Mouse (Mus musculus) CH12.LX (cell line): ENCODE results near the gene Foxo6. TPM values are rescaled to one million over a fixed set of nuclear protein-coding genes. Genes with fewer than 3 reads are reported as not detected.
A peak's percentile ranks its signal among the peaks of the same experiment; 100 is the strongest.

ENCODE experiments used
- DNase-seq: peaks from one replicate; pipeline ENCODE4 v3.0.0-alpha.2; 2013; ENCODE audit errors: extremely low read depth
- H3K27ac ChIP-seq: 2 replicates; pipeline ENCODE4 v1.5.1; 2012; ENCODE audit warnings: low read depth, mild to moderate bottlenecking, control low read depth, moderate library complexity; ENCODE audit not compliant: insufficient read depth
- H3K27me3 ChIP-seq: replicated peaks from 2 replicates; pipeline ENCODE3; 2012; ENCODE audit warnings: inconsistent platforms
- H3K36me3 ChIP-seq, 2 experiments: replicated peaks in 1 of 2; 2 replicates each; pipeline versions ENCODE3 to v1.6.1; 2012; ENCODE audit warnings: inconsistent platforms in 1 of 2, low read length in 1 of 2, mild to moderate bottlenecking in 1 of 2, mixed read lengths in 1 of 2, moderate library complexity in 1 of 2; ENCODE audit not compliant: control insufficient read depth in 1 of 2, insufficient read depth in 1 of 2
- H3K4me1 ChIP-seq, 2 experiments: 2 replicates each; pipeline ENCODE4 v1.6.1; 2012; ENCODE audit warnings: inconsistent platforms in 1 of 2, moderate library complexity in 1 of 2; ENCODE audit not compliant: insufficient read depth in 2 of 2, control insufficient read depth in 1 of 2
- H3K4me2 ChIP-seq: 2 replicates; pipeline ENCODE4 v1.6.1; 2012; ENCODE audit warnings: low read depth, mild to moderate bottlenecking, control low read depth; ENCODE audit not compliant: poor library complexity, insufficient read depth, severe bottlenecking
- H3K4me3 ChIP-seq, 3 experiments: fragments of 150-350 bp in 1 of 3; sonication (generic) in 1 of 3; replicated peaks in 1 of 3; 2 replicates each; pipeline versions ENCODE3 to v1.5.1; 2011 to 2012; ENCODE audit warnings: low read depth in 2 of 3, low read length in 2 of 3, mild to moderate bottlenecking in 2 of 3, moderate library complexity in 2 of 3, control low read depth in 1 of 3, improper control_type of control experiment in 1 of 3, inconsistent platforms in 1 of 3, mixed read lengths in 1 of 3; ENCODE audit not compliant: poor library complexity in 1 of 3
- H3K79me2 ChIP-seq: replicated peaks from 2 replicates; pipeline ENCODE4 v1.6.1; 2012; ENCODE audit warnings: mild to moderate bottlenecking, moderate library complexity; ENCODE audit not compliant: control insufficient read depth, poor library complexity, insufficient read depth, severe bottlenecking; ENCODE audit errors: extremely low read depth
- H3K9ac ChIP-seq: 2 replicates; pipeline ENCODE4 v1.6.1; 2012; ENCODE audit warnings: low read depth, mild to moderate bottlenecking, control low read depth, moderate library complexity; ENCODE audit not compliant: insufficient read depth
- H3K9me3 ChIP-seq: replicated peaks from 2 replicates; pipeline ENCODE3; 2012; ENCODE audit warnings: low read length, inconsistent platforms, mixed read lengths
- BHLHE40 ChIP-seq: IDR thresholded peaks from 2 replicates; pipeline ENCODE4 v1.6.1; 2011; ENCODE audit warnings: mild to moderate bottlenecking, low read depth, low read length, improper control_type of control experiment
- CHD2 ChIP-seq: IDR thresholded peaks from 2 replicates; pipeline ENCODE4 v1.6.1; 2011; ENCODE audit warnings: low read length, improper control_type of control experiment
- E2F4 ChIP-seq: IDR thresholded peaks from 2 replicates; pipeline ENCODE4 v1.6.1; 2011; ENCODE audit warnings: low read depth, low read length, improper control_type of control experiment; ENCODE audit not compliant: insufficient replicate concordance
- ELF1 ChIP-seq: IDR thresholded peaks from 2 replicates; pipeline ENCODE4 v1.6.1; 2014; ENCODE audit warnings: low read depth, mild to moderate bottlenecking, inconsistent platforms, low read length, improper control_type of control experiment
- EP300 ChIP-seq: IDR thresholded peaks from 2 replicates; pipeline ENCODE4 v1.6.1; 2011; ENCODE audit warnings: low read length, improper control_type of control experiment
- GABPA ChIP-seq: IDR thresholded peaks from 2 replicates; pipeline ENCODE4 v1.6.1; 2012; ENCODE audit warnings: low read depth, low read length, improper control_type of control experiment, inconsistent platforms; ENCODE audit not compliant: insufficient replicate concordance
- HCFC1 ChIP-seq: IDR thresholded peaks from 2 replicates; pipeline ENCODE4 v1.6.1; 2012; ENCODE audit warnings: low read depth, mild to moderate bottlenecking, inconsistent platforms, low read length, improper control_type of control experiment
- JUN ChIP-seq: IDR thresholded peaks from 2 replicates; pipeline ENCODE4 v1.6.1; 2011; ENCODE audit warnings: low read depth, mild to moderate bottlenecking, low read length, improper control_type of control experiment, moderate library complexity; ENCODE audit not compliant: insufficient read depth
- KAT2A ChIP-seq: IDR thresholded peaks from 2 replicates; pipeline ENCODE4 v1.6.1; 2012; ENCODE audit warnings: low read length, improper control_type of control experiment, inconsistent platforms; ENCODE audit not compliant: insufficient replicate concordance
- MAX ChIP-seq: IDR thresholded peaks from 2 replicates; pipeline ENCODE4 v1.6.1; 2011; ENCODE audit warnings: low read length, improper control_type of control experiment
- MAZ ChIP-seq: IDR thresholded peaks from 2 replicates; pipeline ENCODE4 v1.6.1; 2012; ENCODE audit warnings: low read depth, mild to moderate bottlenecking, inconsistent platforms, low read length, improper control_type of control experiment, moderate library complexity
- NELFE ChIP-seq: IDR thresholded peaks from 2 replicates; pipeline ENCODE4 v1.6.1; 2011; ENCODE audit warnings: low read depth, low read length, improper control_type of control experiment
- NRF1 ChIP-seq: IDR thresholded peaks from 2 replicates; pipeline ENCODE4 v1.6.1; 2014; ENCODE audit warnings: low read depth, mild to moderate bottlenecking, inconsistent platforms, low read length, improper control_type of control experiment, moderate library complexity
- POLR2A ChIP-seq: IDR thresholded peaks from 2 replicates; pipeline ENCODE4 v1.6.1; 2011; ENCODE audit warnings: low read depth, mild to moderate bottlenecking, improper control_type of control experiment, low read length
- SMC3 ChIP-seq: IDR thresholded peaks from 2 replicates; pipeline ENCODE4 v1.6.1; 2011; ENCODE audit warnings: low read depth, low read length, improper control_type of control experiment
- UBTF ChIP-seq: IDR thresholded peaks from 2 replicates; pipeline ENCODE4 v1.6.1; 2012; ENCODE audit warnings: low read depth, mild to moderate bottlenecking, inconsistent platforms, low read length, improper control_type of control experiment, moderate library complexity
- USF1 ChIP-seq: IDR thresholded peaks from 2 replicates; pipeline ENCODE4 v1.6.1; 2014; ENCODE audit warnings: low read depth, mild to moderate bottlenecking, inconsistent platforms, low read length, improper control_type of control experiment
- USF2 ChIP-seq: conservative IDR thresholded peaks from 2 replicates; pipeline ENCODE4 v1.6.1; 2011; ENCODE audit warnings: low read depth, low read length, improper control_type of control experiment
- ZKSCAN1 ChIP-seq: IDR thresholded peaks from 2 replicates; pipeline ENCODE4 v1.6.1; 2012; ENCODE audit warnings: low read depth, inconsistent platforms, low read length, improper control_type of control experiment, borderline replicate concordance
- dilution Hi-C: fragments of 300-500 bp; cut with MboI; formaldehyde crosslinking; loops from 2 replicates; pipeline ENCODE4 v1.14.3; 2020; ENCODE audit warnings: low sequenced_read_pairs; ENCODE audit not compliant: extremely low pct_unique_long_range_greater_than_20kb, extremely low pct_ligation_motif_present
- in situ Hi-C: fragments of 300-500 bp; cut with MboI; formaldehyde crosslinking; loops from 3 replicates; pipeline ENCODE4 v1.14.3; 2019; ENCODE audit warnings: low sequenced_read_pairs, low pct_ligation_motif_present, low pct_unique_long_range_greater_than_20kb, mixed read lengths
- polyA plus RNA-seq: library from polyadenylated mRNA; unstranded; fragments of >175 nt; gene quantifications from 2 replicates; pipeline ENCODE4 v1.2.1, GENCODE M21; 2012; ENCODE audit warnings: low read depth; ENCODE audit not compliant: insufficient read length
- total RNA-seq, 2 experiments: library from RNA; depleted of rRNA; stranded (reverse); fragments of 300-350 nt in 1 of 2; fragments of >200 nt in 1 of 2; gene quantifications; 2 replicates each; pipeline ENCODE4 v1.2.3; 2012 to 2014

Gene Foxo6
- total and polyA plus RNA-seq, 3 experiments: not detected

DNA sequence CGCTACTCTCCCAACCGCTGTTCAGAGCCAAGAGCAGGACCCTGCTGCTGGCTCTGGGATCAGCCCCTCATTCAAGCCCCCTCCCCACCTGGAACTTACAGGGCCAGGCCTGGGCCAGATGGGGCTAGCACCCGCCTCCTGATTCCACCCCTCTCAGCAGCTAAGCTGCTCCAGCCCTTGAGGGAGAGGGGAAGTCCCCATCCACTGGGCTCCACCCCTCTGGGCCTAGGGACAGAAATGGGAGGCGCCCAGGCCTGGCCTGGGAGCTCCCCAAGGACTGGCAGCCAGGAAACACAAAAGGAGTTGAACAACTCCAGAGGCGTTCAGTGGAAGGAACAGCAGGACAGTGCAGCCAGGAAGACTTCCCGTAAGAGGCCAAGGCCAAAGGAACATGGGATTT, 4.0 kb downstream of the Foxo6 start:
- H3K9ac ChIP-seq: no peak overlapping the region
- no peaks in the 10 kb centered on the region for H3K79me2 ChIP-seq
- H3K9me3 ChIP-seq: no peaks in the 10 kb centered on the region
- peak; percentile 77 for DNase-seq
- no peaks in the 10 kb centered on the region for H3K36me3 ChIP-seq
- H3K27me3 ChIP-seq: peaks cover 92% of the 10 kb centered on the region
- in situ Hi-C loops (no loop called here), dilution Hi-C loops (no loop called here)
- no peak for TF ChIP-seq POLR2A
- TF ChIP-seq USF1: no peak
- no peak for TF ChIP-seq MAX
- no peak for TF ChIP-seq CHD2
- no peak for TF ChIP-seq EP300
- TF ChIP-seq NRF1: no peak
- TF ChIP-seq HCFC1: no peak
- no peak for TF ChIP-seq BHLHE40
- TF ChIP-seq NELFE: no peak
- no peak for TF ChIP-seq UBTF
- TF ChIP-seq E2F4: no peak
- TF ChIP-seq GABPA: no peak
- no peak for TF ChIP-seq JUN
- no peak for TF ChIP-seq USF2
- no peak for TF ChIP-seq MAZ
- TF ChIP-seq ZKSCAN1: no peak
- TF ChIP-seq ELF1: no peak
- no peak for TF ChIP-seq KAT2A
- no peak for TF ChIP-seq SMC3
- peak overlapping the region; percentile 99 for H3K4me2 ChIP-seq
- no peak overlapping the region for H3K27ac ChIP-seq
- H3K4me3 ChIP-seq: peak overlapping the region in 2 of 3 experiments; percentile 42 to 45
- H3K4me1 ChIP-seq: peaks cover 12 to 36% of the 10 kb centered on the region in 2 experiments

- Histone ChIP-seq H3K27me3 (peaks cover 95% of the 10 kb centered on the region), H3K9me3 (no peaks in the 10 kb centered on the region), H3K4me2 (peak overlapping the region; percentile 99), H3K9ac (no peak overlapping the region; the same call in 1 of the 2 replicates), H3K79me2 (no peaks in the 10 kb centered on the region), H3K36me3 (no peaks in the 10 kb centered on the region), H3K27ac (no peak overlapping the region), H3K4me3 (peak overlapping the region in 2 of 3 experiments; percentile 42 to 45), H3K4me1 (peaks cover 12 to 34% of the 10 kb centered on the region in 2 experiments)
- TF ChIP-seq CHD2 (no peak), MAX (no peak), BHLHE40 (peak; percentile 43; the same call in 1 of the 2 replicates)
- no peak for DNase-seq
- dilution Hi-C loops (no loop called here), in situ Hi-C loops (no loop called here)
These were observed 4.5 kb downstream of the Foxo6 start for GRCm38 (mm10) chr4:120282568-120283091.
